Mouse (Mus musculus) adrenal gland, postnatal 4 days (tissue): Measurements from ENCODE around the gene Exoc4. TPM values are rescaled to one million over a fixed set of nuclear protein-coding genes. Genes with fewer than 3 reads are reported as not detected.
A peak's percentile ranks its signal among the peaks of the same experiment; 100 is the strongest.

Source experiments
- DNase-seq, 2 experiments: peaks; one replicate each; pipeline ENCODE4 v3.0.0; 2021 to 2022; ENCODE audit warnings: low spot score in 2 of 2, mixed read lengths in 2 of 2
- long read RNA-seq, 2 experiments: library from polyadenylated mRNA; stranded (forward); transcript quantifications; one replicate each; pipeline ENCODE4 v2.0.0; 2021
- total RNA-seq, 2 experiments: library from RNA; stranded (reverse); gene quantifications; 2 replicates each; pipeline ENCODE4 v1.2.3; 2021

Gene Exoc4
- total RNA-seq: 10 to 100 TPM; 53.7 to 60.0 TPM
- long read RNA-seq, experiment 1, full-length matches to known transcripts: 3 of 11 reads
- long read RNA-seq, experiment 1, partial matches to known transcripts: 7 of 11 reads
- long read RNA-seq, experiment 1, other reads (novel, unspliced or antisense): 1 of 11 reads
- long read RNA-seq, experiment 2, full-length matches to known transcripts: 30 of 50 reads
- long read RNA-seq, experiment 2, partial matches to known transcripts: 15 of 50 reads
- long read RNA-seq, experiment 2, other reads (novel, unspliced or antisense): 5 of 50 reads

GRCm38 (mm10) chr6:33248894-33249758, at the start of gene Exoc4:
Gene Exoc4, plus strand, starts transcription at chr6:33249085.
- peak; percentile 70 to 85 for DNase-seq

GRCm38 (mm10) chr6:33218780-33219179, 30.1 kb upstream of the Exoc4 start:
- no peak for DNase-seq

- DNase-seq: no peak
Observed at GRCm38 (mm10) chr6:33226700-33227099, 22.2 kb upstream of the Exoc4 start.

- DNase-seq: no peak
Observed at GRCm38 (mm10) chr6:33227371-33227770, 21.5 kb upstream of the Exoc4 start.

- DNase-seq: no peak
Observed at GRCm38 (mm10) chr6:33241250-33241649, 7.6 kb upstream of the Exoc4 start.

GRCm38 (mm10) chr6:33244546-33244945, 4.3 kb upstream of the Exoc4 start:
- no peak for DNase-seq

- no peak for DNase-seq
Observed at GRCm38 (mm10) chr6:33247146-33247545, 1.7 kb upstream of the Exoc4 start.

- no peak for DNase-seq
Observed at GRCm38 (mm10) chr6:33247576-33248355, 1.1 kb upstream of the Exoc4 start.

- no peak for DNase-seq
Observed at GRCm38 (mm10) chr6:33256638-33257037, 7.8 kb downstream of the Exoc4 start.

- DNase-seq: no peak
Observed at GRCm38 (mm10) chr6:33257076-33257789, 8.3 kb downstream of the Exoc4 start.

GRCm38 (mm10) chr6:33259926-33260325, 11.0 kb downstream of the Exoc4 start:
- DNase-seq: no peak

- no peak for DNase-seq
Observed at GRCm38 (mm10) chr6:33261606-33262005, 12.7 kb downstream of the Exoc4 start.

- DNase-seq: no peak
Observed at GRCm38 (mm10) chr6:33263950-33264349, 15.1 kb downstream of the Exoc4 start.

- DNase-seq: no peak
Observed at GRCm38 (mm10) chr6:33264388-33264787, 15.5 kb downstream of the Exoc4 start.

GRCm38 (mm10) chr6:33267571-33267970, 18.7 kb downstream of the Exoc4 start:
- DNase-seq: no peak

GRCm38 (mm10) chr6:33283523-33283922, 34.6 kb downstream of the Exoc4 start:
- DNase-seq: no peak

GRCm38 (mm10) chr6:33283936-33284335, 35.1 kb downstream of the Exoc4 start:
- no peak for DNase-seq

GRCm38 (mm10) chr6:33286376-33286775, 37.5 kb downstream of the Exoc4 start:
- no peak for DNase-seq

GRCm38 (mm10) chr6:33294626-33295025, 45.7 kb downstream of the Exoc4 start:
- DNase-seq: no peak

- no peak for DNase-seq
Observed at GRCm38 (mm10) chr6:33297566-33297965, 48.7 kb downstream of the Exoc4 start.

GRCm38 (mm10) chr6:33298768-33299167, 49.9 kb downstream of the Exoc4 start:
- no peak for DNase-seq
